Mouse (Mus musculus) stomach, adult 2 months (tissue): ENCODE measurements around the gene Dcaf12l2. TPM values are rescaled to one million over a fixed set of nuclear protein-coding genes. Genes with fewer than 3 reads are reported as not detected.

Source experiments
- polyA plus RNA-seq: library from polyadenylated mRNA; depleted of rRNA; stranded (reverse); fragments of >200 nt; gene quantifications from 2 replicates; pipeline ENCODE4 v1.2.3, GENCODE M21; 2012; rRNA removed

Gene Dcaf12l2
- polyA plus RNA-seq: 0.03 TPM in 1 of 2 replicates, not detected in the other

DNA sequence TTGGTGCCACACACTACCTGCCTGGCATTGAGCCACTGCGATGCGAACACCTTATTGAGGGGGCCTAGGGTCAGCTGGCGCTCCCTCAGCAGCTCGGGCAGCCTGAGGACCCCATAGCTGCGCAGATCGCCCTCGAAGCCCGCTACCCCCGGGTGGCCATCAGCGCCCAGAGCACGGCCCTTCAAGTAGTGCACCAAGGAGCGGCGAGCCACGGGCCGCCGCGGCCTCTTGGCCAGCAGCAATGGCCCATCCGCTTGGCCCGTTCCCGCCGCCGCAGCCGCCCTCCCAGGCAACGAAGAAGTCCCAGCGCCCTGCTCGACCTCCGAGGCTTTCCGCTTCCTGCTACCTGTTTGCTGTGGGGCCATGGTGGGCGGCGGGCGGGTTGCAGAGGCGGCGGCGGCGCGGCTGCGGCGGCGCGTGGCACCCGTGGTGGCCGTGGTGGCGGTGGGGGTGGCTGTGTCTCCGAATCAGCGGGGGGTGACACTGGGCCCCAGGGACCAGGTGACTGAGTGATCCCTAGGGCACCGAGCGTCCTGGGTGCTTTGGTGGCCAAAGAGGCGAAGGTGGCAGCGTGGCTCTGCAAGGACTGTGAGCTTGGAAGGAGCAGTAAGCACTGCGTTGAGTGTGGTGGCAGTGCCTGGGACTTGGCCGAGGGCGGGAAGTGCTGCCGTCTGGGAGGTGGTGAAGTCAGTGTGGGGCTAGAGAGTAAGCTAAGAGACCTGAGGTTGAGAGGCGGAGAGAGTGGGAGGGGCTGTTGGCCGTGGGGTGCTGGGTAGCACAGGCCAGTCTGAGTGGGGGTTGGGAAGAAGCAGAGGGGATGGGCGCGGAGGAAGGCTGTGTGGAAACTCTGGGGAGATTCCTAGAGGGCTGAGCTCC is at the start of gene Dcaf12l2:
Gene Dcaf12l2, minus strand, starts transcription at position 697 of the 876 bp plus-strand sequence.

